Mouse (Mus musculus): ENCODE measurements at regions not wholly inside any gene's neighbourhood (a gene's known extent, or its start where the extent isn't known, plus 50 kb on each side); places are given as distances from the start of the nearest gene placed in this dataset.

DNA sequence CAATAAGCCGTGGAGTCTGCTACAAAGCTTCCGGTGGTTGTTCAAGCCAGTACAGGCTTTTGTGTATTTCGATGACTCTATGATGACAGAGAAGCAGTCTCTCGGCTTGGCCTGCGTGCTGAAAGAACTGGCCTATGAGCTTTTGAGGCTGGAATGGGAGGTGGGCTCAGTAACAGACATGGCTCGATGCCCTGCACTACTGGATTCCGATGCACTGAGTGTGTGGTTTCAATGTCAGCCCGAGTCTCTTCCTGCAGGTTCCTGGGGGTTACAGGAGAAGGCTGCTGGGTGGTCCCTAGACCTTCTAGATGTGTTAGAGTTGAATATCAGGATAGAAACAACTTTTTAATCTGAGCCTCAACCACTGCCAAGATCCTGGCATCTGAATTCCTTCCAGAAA, 53.2 kb downstream of the Gm815 start:
- DNase-seq (ENCODE audit: low read depth, low spot score), result no peak

DNA sequence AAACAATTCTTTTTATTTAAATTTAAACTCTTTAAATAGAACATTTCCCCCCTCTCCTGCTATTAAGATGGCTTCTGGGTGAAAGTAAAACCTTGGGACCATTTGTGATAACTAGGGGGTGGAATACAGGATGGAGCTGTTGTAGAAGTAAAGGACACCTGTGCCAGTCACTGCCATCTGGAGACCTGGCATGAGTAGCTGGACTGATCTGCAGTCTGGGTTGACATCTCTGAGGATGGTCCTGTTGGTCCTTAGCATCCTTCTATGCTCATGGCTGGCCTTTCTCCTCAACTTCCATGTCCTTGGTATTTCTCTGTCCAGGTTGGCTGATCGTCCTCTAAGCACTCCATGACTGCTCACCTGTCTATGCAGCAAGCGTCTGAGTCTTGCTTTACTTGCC, 58.3 kb downstream of the Gm815 start:
- no peak for DNase-seq (ENCODE audit: low read depth, low spot score)

DNA sequence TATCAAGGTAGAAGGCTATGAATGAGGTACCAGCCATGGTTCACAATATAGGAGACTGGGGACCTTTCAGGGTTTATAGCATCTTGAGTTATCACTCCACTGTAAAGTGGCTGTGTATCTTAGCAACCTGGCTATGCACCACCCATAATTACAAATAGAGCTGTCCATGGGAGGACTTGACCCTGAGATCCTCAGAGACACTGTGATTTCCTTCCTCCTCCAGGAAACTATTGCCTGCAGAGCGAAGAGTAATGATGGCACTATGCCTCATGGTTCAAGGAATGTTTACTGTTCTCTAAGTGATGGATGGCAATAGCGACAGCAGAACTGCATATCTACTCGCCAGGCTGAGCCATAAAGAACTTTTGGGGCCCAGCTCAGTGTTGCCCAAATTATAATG, 60.9 kb downstream of the Gm815 start:
- DNase-seq (ENCODE audit: low read depth, low spot score), result no peak

GRCm38 (mm10) chr19:26948479-26948878, 62.8 kb downstream of the Gm815 start:
- no peak for DNase-seq (ENCODE audit: low read depth, low spot score)

DNA sequence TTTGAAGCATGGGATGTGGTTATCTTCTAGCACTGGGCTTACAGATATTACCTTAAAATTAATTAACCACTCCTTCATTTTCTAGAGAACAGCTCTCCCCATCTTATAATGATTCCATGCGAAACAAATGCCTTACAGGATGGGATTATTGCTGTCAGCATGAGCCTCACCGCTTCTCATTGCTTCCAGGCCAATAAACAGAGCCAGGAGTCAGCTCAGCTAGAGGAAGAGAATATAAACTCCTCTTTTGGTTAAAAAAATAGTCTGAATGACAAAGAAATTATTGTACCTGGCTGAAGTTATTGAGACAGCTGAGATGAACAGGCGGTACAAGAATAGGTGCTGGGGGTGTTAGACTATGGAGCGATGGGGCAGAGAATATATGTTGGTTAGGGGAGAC, 63.5 kb downstream of the Gm815 start:
- DNase-seq (ENCODE audit: low read depth, low spot score), result no peak

GRCm38 (mm10) chr19:26953348-26953747, 67.7 kb downstream of the Gm815 start:
- no peak for DNase-seq (ENCODE audit: low read depth, low spot score)

DNA sequence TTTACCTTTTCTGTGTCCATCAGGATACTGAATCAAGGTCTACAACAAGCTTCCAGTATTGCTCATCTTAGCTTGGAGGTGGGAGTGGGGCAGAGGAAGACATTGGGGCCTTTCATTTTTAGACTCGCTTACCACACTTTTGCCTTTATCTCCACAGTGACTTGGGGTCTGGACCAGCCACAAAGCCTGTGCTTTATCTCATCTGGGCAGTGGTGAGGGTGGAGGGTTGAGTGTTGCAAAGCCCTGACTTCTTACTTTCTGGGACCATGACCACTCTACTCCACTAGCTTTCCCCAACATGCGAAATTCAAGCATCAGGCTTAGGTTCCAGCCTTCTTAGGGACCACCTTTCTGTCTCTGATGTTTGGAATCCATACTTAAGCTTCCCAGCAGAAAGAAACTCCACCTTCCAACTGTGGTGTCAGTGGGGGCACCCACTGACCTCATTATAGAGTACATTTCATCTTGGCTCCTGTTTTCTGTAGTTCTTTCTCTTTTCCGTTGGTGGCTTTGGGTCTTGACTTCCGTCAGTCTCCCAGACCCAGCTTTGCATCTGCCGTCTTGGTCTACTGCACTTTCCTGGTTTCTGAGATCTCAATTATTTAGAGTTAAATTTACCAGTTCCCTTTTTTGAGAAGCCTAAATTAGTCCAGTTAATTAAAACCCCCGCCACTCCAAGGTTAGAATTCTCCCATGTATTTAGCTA, 80.5 kb downstream of the Gm815 start:
- no peak for DNase-seq (ENCODE audit: low read depth, low spot score)

DNA sequence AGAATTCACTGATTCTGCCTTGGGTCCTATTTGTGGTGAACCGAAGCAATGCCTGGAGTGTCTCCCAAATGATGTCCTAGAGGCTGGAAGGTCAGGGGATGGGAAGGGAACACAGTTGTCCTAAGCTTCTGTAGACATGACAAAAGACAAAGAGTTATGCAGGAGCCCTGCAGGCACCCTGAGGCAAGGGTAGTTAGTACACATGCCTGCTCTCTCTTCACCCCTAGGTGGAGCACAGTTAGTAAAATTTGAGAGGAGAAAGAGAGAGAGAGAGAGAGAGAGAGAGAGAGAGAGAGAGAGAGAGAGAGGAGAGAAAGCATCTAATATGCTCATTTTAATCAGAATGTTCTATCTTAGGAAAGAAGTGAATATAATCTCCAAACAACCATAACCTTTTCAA, 87.4 kb downstream of the Gm815 start:
- DNase-seq (ENCODE audit: low read depth, low spot score), result no peak

GRCm38 (mm10) chr19:26973773-26974548, 88.3 kb downstream of the Gm815 start:
- no peak for DNase-seq (ENCODE audit: low read depth, low spot score)

DNA sequence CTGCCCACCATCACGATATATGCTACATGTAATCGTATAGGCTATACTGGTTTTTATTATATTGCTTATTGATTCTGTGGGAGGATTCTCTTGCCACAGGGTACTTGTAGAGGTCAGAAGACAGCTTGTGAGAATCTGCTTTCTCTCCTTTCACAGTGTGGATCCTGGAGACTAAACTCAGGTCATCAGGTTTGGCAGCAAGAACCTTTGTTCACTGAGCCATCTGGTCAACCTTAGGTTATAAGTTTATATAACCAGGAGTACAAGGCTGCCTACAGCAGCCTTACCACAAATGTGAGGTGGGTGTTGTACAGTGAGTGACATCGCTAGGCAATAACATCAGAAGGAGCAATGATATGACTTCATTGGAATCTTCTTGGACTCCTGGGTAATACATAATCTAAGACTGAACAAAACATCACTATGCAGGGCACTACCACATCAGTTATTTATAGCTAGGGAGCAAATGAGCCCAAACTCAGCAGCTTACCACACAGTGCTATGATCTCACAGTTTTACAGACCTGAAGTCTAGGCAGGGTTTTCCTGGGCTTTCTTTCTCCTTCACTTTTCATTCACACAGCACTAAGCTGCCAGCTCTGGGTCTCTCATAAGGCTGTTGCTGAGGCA, 89.0 kb downstream of the Gm815 start:
- no peak for DNase-seq (ENCODE audit: low read depth, low spot score)

GRCm38 (mm10) chr19:26976604-26977322, 91.1 kb downstream of the Gm815 start:
- DNase-seq (ENCODE audit: low read depth, low spot score), result no peak

DNA sequence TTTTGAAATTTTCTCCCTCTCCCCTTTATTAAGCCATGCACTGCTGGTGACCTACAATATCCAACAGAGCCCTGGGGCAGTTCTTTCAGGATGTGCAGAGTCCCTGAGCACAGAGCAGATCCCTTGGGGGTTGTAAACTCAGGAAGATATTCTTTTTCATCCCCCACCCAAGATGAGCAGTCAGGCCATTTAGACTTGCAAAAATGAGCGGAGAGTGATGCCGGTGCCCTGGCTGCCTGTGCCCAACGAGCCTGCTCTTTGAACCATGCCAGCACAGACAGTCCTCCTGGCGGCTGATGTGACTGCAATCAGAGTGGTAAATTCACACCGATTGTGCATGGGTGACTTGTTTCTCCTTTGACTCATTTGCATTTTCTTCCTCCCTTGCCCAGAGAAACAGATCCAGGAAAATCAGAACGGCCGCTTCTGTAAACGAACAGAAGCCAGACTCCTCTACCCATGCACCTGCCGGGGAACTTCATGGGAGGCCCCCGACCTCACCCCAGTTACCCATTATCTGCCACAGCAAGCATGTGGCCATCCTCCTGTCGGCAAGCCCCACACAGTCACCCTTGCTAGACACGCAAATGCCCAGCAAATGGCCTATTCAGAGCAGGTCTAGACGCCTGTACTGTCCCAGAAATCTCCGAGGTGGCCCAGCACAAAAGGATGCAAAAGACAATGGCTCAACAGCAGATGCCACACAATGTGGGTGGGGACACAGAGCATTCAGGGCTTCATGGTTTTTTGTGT, 92.4 kb downstream of the Gm815 start:
- DNase-seq (ENCODE audit: low read depth, low spot score), result no peak

- DNase-seq (ENCODE audit: low read depth, low spot score), result no peak
These were observed 92.9 kb downstream of the Gm815 start for GRCm38 (mm10) chr19:26978640-26979007.

- no peak for DNase-seq (ENCODE audit: low read depth, low spot score)
These were observed 93.6 kb downstream of the Gm815 start for GRCm38 (mm10) chr19:26979322-26979721.

- no peak for DNase-seq (ENCODE audit: low read depth, low spot score)
These were observed 101.0 kb downstream of the Gm815 start for GRCm38 (mm10) chr19:26986672-26987071.

GRCm38 (mm10) chr19:26987197-26987596, 101.5 kb downstream of the Gm815 start:
- no peak for DNase-seq (ENCODE audit: low read depth, low spot score)

DNA sequence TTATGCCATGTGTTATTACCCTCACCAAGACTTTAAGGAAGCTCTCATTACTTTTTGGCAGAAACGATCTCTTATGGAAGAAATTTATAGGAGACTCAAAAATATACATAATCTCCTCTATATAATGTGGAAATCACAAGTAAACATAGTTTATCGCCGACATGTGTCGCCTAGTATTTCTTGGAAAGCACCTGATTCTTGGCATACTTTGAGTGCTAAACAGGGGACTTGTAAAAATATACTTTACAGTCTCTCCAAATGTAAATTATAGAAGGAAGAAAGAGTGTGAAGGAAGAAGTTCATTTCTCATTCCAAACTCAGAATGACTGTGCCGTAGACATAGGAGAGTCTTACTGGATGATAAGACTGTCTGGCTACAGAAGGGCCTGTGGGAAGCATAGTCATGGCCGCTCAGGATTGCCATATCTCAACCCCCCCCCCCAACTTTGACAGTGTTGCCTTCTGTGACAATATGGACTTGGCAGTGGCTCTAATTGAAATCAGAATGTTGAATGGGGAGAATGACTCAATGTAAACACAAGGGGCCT, 102.3 kb downstream of the Gm815 start:
- DNase-seq (ENCODE audit: low read depth, low spot score), result no peak

GRCm38 (mm10) chr19:26994586-26995352, 109.1 kb downstream of the Gm815 start:
- no peak for DNase-seq (ENCODE audit: low read depth, low spot score)

- no peak for DNase-seq (ENCODE audit: low read depth, low spot score)
These were observed 113.9 kb downstream of the Gm815 start for GRCm38 (mm10) chr19:26999596-26999995.

DNA sequence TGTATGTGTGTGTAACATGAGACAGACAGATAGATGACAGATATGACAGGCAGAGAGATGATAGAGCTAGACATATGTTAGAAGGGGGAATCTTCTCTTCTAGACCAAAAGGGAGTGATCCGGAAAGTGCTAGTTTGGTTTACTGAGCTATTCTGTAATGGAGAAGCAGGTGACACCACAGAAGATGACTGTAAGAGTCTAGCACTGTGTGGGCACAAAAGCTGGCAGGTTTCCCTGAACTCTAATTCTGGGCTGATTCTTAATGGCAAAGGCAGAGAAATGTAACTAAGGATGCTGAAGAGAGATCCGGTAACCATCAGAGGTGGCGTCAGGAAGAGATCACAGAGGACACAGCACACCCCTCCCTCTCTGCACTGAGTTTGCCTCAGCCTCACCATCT, 136.2 kb downstream of the Gm815 start:
- no peak for DNase-seq (ENCODE audit: low read depth, low spot score)

Data from WW6 (cell line).